Mouse (Mus musculus): ENCODE measurements around the gene Actg1. TPM values are rescaled to one million over a fixed set of nuclear protein-coding genes. Genes with fewer than 3 reads are reported as not detected.

Actg1 gene
- polyA plus RNA-seq, 1 experiment, result 418 TPM

GRCm38 (mm10) chr11:120344310-120344920, 3.9 kb downstream of the Actg1 start:
- no peak overlapping the region for H3K4me3 ChIP-seq (ENCODE audit: insufficient read depth, low read depth, low read length)
- no peak overlapping the region for H3K27ac ChIP-seq (replicated peaks; ENCODE audit: low read depth, low read length)
- H3K4me1 ChIP-seq (ENCODE audit: control insufficient read depth, insufficient read depth, insufficient read length, low read length), result no peaks in the 10 kb centered on the region

DNA sequence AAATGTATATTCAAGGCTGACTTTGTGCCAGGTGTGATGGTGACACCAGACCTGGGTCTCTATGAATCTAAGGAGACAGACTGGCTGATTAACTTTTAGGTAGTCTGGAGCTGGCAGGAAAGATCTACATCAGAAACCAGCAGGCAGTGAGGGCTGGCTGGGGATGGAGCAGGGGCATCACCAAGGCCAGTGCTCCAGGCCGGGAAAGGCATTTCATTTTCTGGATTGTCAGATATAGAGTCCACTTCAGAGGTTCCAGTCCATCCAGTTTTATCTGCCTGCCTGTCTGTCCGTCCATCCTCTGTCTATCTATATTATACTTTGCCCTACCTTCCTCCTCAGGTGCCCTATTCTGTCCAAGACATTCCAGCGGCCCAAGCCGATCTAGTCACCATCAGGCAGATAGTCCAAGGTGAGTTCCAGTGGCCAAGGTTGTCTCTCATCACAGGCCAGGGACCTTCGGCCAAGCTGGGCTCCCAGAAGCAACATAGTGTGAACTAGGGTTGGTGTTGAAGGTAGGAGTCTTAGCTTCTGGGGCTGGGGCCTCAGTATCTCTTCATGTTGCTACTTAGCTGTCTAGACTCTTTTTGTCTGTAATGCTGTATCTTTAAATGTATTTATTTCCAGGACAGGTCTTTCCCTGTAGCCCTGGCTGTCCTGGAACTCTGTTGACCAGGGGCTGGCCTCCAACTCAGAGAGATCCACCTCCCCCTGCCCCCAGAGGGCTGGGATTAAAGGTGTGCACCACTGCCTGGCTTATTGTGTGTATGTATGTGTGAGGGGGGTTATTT, 4.6 kb downstream of the Actg1 start:
- Histone ChIP-seq H3K4me1 (ENCODE audit: control insufficient read depth, insufficient read depth, insufficient read length, low read length) (no peaks in the 10 kb centered on the region), H3K27ac (replicated peaks; ENCODE audit: low read depth, low read length) (no peak overlapping the region), H3K4me3 (ENCODE audit: insufficient read depth, low read depth, low read length) (no peak overlapping the region)

DNA sequence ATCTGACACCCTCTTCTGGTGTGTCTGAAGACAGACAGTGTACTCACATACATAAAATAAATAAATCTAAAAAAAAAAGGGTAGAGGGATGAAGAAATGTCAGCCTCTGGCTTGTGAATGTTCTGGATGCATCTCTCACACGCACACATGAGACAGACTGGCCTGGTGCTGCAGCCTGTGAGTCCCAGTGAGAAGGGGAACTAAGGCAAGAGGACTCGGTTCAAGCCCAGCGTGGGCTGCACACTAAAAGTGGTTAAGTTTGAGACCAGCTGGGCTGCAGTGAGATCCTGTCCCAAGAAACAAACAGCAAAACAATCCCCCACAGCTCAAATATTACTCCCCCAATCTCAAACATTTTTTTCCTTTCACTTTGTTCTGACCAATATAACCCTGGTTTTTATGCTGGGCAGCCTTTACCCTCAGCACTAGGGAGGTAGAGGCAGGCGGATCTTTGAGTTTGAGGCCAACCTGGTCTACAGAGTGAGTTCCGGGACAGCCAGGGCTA, 5.6 kb downstream of the Actg1 start:
- Histone ChIP-seq H3K4me3 (ENCODE audit: insufficient read depth, low read depth, low read length) (no peak overlapping the region), H3K27ac (replicated peaks; ENCODE audit: low read depth, low read length) (no peak overlapping the region), H3K4me1 (ENCODE audit: control insufficient read depth, insufficient read depth, insufficient read length, low read length) (no peaks in the 10 kb centered on the region)

GRCm38 (mm10) chr11:120341661-120342060, 6.7 kb downstream of the Actg1 start:
- H3K4me1 ChIP-seq (ENCODE audit: control insufficient read depth, insufficient read depth, insufficient read length, low read length), result no peaks in the 10 kb centered on the region

GRCm38 (mm10) chr11:120339978-120340513, 8.3 kb downstream of the Actg1 start:
- Histone ChIP-seq H3K4me1 (ENCODE audit: control insufficient read depth, insufficient read depth, insufficient read length, low read length) (no peaks in the 10 kb centered on the region), H3K4me3 (ENCODE audit: insufficient read depth, low read depth, low read length) (no peak overlapping the region), H3K27ac (replicated peaks; ENCODE audit: low read depth, low read length) (no peak overlapping the region)

More at GRCm38 (mm10) chr11:120341661-120342060, 6.7 kb downstream of the Actg1 start:
- Histone ChIP-seq H3K4me3 (ENCODE audit: insufficient read depth, low read depth, low read length) (no peak overlapping the region), H3K27ac (replicated peaks; ENCODE audit: low read depth, low read length) (no peak overlapping the region)

DNA sequence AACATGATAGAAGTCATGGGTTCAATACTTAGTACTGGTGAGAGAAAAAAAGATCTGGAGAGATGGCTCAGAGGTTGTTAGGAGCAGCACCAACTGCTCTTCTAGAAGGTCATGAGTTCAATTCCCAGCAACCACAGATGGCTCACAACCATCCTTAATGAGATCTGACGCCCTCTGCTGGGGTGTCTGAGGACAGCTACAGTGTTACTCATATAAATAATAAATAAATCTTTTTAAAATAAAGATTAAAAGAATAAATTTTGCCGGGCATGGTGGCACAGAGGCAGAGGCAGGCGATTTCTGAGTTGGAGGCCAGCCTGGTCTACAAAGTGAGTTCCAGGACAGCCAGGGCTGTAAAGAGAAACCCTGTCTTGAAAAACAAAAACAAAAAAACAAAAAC, 9.6 kb downstream of the Actg1 start:
- Histone ChIP-seq H3K27ac (replicated peaks; ENCODE audit: low read depth, low read length) (no peak overlapping the region), H3K4me3 (ENCODE audit: insufficient read depth, low read depth, low read length) (no peak overlapping the region), H3K4me1 (ENCODE audit: control insufficient read depth, insufficient read depth, insufficient read length, low read length) (no peaks in the 10 kb centered on the region)

DNA sequence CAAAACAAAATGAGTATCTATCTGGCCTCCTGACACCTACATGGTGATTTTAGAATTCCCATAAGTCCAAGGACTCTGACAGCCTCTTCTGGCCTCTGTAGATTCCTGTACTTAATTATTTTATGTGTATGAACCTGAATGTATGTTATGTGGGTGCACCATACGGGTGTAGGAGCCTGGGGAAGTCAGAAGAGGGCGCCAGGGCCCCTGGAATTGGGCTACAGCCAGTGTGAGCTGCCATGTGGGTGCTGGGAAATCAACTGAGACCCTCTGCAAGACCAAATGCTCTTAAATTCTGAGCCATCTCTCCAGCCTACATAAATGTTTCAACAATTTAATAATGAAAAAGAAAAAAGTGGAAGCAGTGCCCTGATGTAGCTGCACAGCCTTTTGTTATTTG, 10.9 kb downstream of the Actg1 start:
- Histone ChIP-seq H3K4me3 (ENCODE audit: insufficient read depth, low read depth, low read length) (no peak overlapping the region), H3K4me1 (ENCODE audit: control insufficient read depth, insufficient read depth, insufficient read length, low read length) (no peaks in the 10 kb centered on the region), H3K27ac (replicated peaks; ENCODE audit: low read depth, low read length) (no peak overlapping the region)

DNA sequence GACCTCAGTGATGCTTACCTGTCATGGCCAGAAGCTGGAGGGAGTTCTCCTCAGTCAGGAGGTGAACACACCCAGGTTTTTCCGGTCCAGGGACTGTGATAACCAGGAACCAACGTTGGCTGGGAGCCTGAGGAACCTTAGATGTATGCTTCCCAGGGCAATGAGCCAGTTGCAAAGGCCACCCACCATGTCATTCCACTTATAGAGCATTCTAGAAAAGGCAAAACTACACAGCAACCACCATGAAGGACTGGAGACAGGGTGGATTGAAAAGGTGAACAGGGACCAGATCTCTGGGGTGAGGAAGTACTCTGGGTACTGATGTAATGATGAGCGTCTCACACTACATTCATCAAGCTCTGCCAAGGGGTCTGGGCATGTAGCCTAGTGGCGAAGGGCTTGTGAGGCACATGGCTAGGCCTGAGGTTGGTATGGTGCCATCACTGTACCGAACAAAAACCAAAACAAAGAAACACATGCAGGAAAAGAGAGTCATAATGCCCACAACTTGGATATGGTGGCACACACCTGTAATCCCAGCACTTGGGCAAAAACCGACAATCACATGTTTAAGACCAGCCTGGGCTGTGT, 12.8 kb downstream of the Actg1 start:
- Histone ChIP-seq H3K4me3 (ENCODE audit: insufficient read depth, low read depth, low read length) (no peak overlapping the region), H3K27ac (replicated peaks; ENCODE audit: low read depth, low read length) (no peak overlapping the region), H3K4me1 (ENCODE audit: control insufficient read depth, insufficient read depth, insufficient read length, low read length) (no peaks in the 10 kb centered on the region)

- Histone ChIP-seq H3K4me1 (ENCODE audit: control insufficient read depth, insufficient read depth, insufficient read length, low read length) (no peaks in the 10 kb centered on the region), H3K27ac (replicated peaks; ENCODE audit: low read depth, low read length) (no peak overlapping the region), H3K4me3 (ENCODE audit: insufficient read depth, low read depth, low read length) (no peak overlapping the region)
These were observed 28.2 kb downstream of the Actg1 start for GRCm38 (mm10) chr11:120320156-120320555.

DNA sequence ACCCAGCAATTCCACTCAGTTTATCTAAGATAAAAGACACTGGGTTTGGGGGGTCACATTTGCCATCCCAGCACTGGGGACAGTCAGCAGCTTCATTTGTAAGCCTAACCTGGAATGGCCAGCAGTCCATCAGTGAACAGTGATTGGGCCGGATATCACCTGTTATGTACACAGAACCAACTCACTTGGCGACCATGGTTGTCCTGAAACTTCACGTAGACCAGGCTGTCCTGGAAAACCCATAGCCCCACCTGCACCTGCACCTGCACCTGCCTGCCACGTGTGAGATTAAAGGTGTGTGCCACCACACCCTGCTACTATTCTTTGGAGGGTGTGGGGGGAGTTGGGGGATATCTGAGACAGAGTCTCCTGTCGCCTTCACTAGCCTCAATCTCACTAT, 29.0 kb downstream of the Actg1 start:
- no peak overlapping the region for H3K4me3 ChIP-seq (ENCODE audit: insufficient read depth, low read depth, low read length)
- no peaks in the 10 kb centered on the region for H3K4me1 ChIP-seq (ENCODE audit: control insufficient read depth, insufficient read depth, insufficient read length, low read length)
- no peak overlapping the region for H3K27ac ChIP-seq (replicated peaks; ENCODE audit: low read depth, low read length)

DNA sequence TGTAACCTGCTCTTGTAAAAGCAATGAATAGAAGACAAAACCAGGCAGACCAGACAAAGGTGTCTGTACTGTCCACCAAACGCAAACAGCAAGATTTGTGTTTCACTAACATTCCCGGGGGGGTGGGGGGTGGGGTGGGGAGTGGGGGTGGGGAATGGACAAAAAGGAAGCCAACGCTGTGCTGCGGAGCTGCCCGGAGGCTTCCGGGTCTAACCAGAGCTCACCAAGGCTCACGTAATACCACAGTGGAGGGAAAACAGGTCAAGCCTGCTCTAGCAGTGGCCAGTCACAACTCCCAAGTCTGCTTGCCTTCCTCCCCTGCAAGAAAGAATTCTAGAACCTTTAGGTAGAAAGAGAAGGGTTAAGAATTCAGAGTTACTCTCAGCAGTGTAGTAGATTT, 30.9 kb downstream of the Actg1 start:
- no peak overlapping the region for H3K4me3 ChIP-seq (ENCODE audit: insufficient read depth, low read depth, low read length)
- no peak overlapping the region for H3K27ac ChIP-seq (replicated peaks; ENCODE audit: low read depth, low read length)
- no peaks in the 10 kb centered on the region for H3K4me1 ChIP-seq (ENCODE audit: control insufficient read depth, insufficient read depth, insufficient read length, low read length)

GRCm38 (mm10) chr11:120316690-120317254, 31.6 kb downstream of the Actg1 start:
- no peaks in the 10 kb centered on the region for H3K4me1 ChIP-seq (ENCODE audit: control insufficient read depth, insufficient read depth, insufficient read length, low read length)
- no peak overlapping the region; the same call in 1 of the 2 replicates for H3K27ac ChIP-seq (replicated peaks; ENCODE audit: low read depth, low read length)

GRCm38 (mm10) chr11:120315832-120316689, 32.3 kb downstream of the Actg1 start:
- peak overlapping the region; percentile 65 for H3K27ac ChIP-seq (replicated peaks; ENCODE audit: low read depth, low read length)
- H3K4me1 ChIP-seq (ENCODE audit: control insufficient read depth, insufficient read depth, insufficient read length, low read length), result no peaks in the 10 kb centered on the region
- peak overlapping the region; percentile 69 for H3K4me3 ChIP-seq (ENCODE audit: insufficient read depth, low read depth, low read length)

More at GRCm38 (mm10) chr11:120316690-120317254, 31.6 kb downstream of the Actg1 start:
- peak overlapping the region; percentile 69 for H3K4me3 ChIP-seq (ENCODE audit: insufficient read depth, low read depth, low read length)

- no peaks in the 10 kb centered on the region for H3K4me1 ChIP-seq (ENCODE audit: control insufficient read depth, insufficient read depth, insufficient read length, low read length)
- H3K4me3 ChIP-seq (ENCODE audit: insufficient read depth, low read depth, low read length), result no peak overlapping the region
- H3K27ac ChIP-seq (replicated peaks; ENCODE audit: low read depth, low read length), result no peak overlapping the region
These were observed 33.0 kb downstream of the Actg1 start for GRCm38 (mm10) chr11:120315416-120315761.

Data from brown adipose tissue, adult 24 weeks (tissue).